Mouse (Mus musculus) brain, embryonic 14.5 days (tissue): Measurements from ENCODE around the gene Mob3b. TPM values are rescaled to one million over a fixed set of nuclear protein-coding genes. Genes with fewer than 3 reads are reported as not detected.
A peak's percentile ranks its signal among the peaks of the same experiment; 100 is the strongest.

ENCODE experiments used
- DNase-seq: peaks from one replicate; pipeline ENCODE4 v3.0.0-alpha.2; 2011; ENCODE audit warnings: low read depth
- CTCF ChIP-seq: fragments of 200-500 bp; IDR thresholded peaks from 2 replicates; pipeline ENCODE4 v1.5.1; 2012; ENCODE audit warnings: inconsistent platforms, mild to moderate bottlenecking, moderate library complexity, borderline replicate concordance; ENCODE audit not compliant: insufficient read depth, insufficient read length; ENCODE audit errors: extremely low read depth
- POLR2A ChIP-seq: fragments of 200-500 bp; IDR thresholded peaks from 2 replicates; pipeline ENCODE4 v1.6.1; 2012; ENCODE audit warnings: mild to moderate bottlenecking, inconsistent platforms, borderline replicate concordance; ENCODE audit not compliant: poor library complexity, insufficient read depth, insufficient read length, severe bottlenecking; ENCODE audit errors: extremely low read depth
- polyA plus RNA-seq: library from polyadenylated mRNA; depleted of rRNA; stranded (reverse); fragments of >200 nt; gene quantifications from 2 replicates; pipeline ENCODE4 v1.2.3, GENCODE M21; 2012

Gene Mob3b
- polyA plus RNA-seq, 1 experiment: 2.9 TPM

GRCm38 (mm10) chr4:35118851-35119250 is 38.4 kb downstream of the Mob3b start:
- no peak for DNase-seq

GRCm38 (mm10) chr4:35117144-35117543 is 40.1 kb downstream of the Mob3b start:
- DNase-seq: no peak
- TF ChIP-seq CTCF: no peak
- TF ChIP-seq POLR2A: no peak

More at GRCm38 (mm10) chr4:35118851-35119250, 38.4 kb downstream of the Mob3b start:
- TF ChIP-seq POLR2A: no peak
- no peak for TF ChIP-seq CTCF

- no peak for TF ChIP-seq CTCF
- no peak for TF ChIP-seq POLR2A
- DNase-seq: peak; percentile 79
Measured at GRCm38 (mm10) chr4:35115933-35116332, 41.4 kb downstream of the Mob3b start.

- TF ChIP-seq CTCF: no peak
- TF ChIP-seq POLR2A: no peak
- no peak for DNase-seq
Measured at GRCm38 (mm10) chr4:35114950-35115349, 42.3 kb downstream of the Mob3b start.

- no peak for DNase-seq
- no peak for TF ChIP-seq POLR2A
- TF ChIP-seq CTCF: no peak
Measured at GRCm38 (mm10) chr4:35113516-35114248, 43.6 kb downstream of the Mob3b start.

GRCm38 (mm10) chr4:35112452-35112851 is 44.8 kb downstream of the Mob3b start:
- DNase-seq: no peak
- TF ChIP-seq POLR2A (no peak), CTCF (no peak)

GRCm38 (mm10) chr4:35105115-35105773 is 52.0 kb downstream of the Mob3b start:
- no peak for DNase-seq
- TF ChIP-seq POLR2A: no peak
- no peak for TF ChIP-seq CTCF

- DNase-seq: no peak
- TF ChIP-seq POLR2A (no peak), CTCF (no peak)
Measured at GRCm38 (mm10) chr4:35101201-35101600, 56.1 kb downstream of the Mob3b start.

GRCm38 (mm10) chr4:35099865-35100780 is 57.2 kb downstream of the Mob3b start:
- DNase-seq: peak; percentile 93

GRCm38 (mm10) chr4:35099210-35099864 is 57.9 kb downstream of the Mob3b start:
- DNase-seq: peak; percentile 51
- no peak for TF ChIP-seq POLR2A
- TF ChIP-seq CTCF: no peak

More at GRCm38 (mm10) chr4:35099865-35100780, 57.2 kb downstream of the Mob3b start:
- no peak for TF ChIP-seq CTCF

- TF ChIP-seq POLR2A: no peak
- TF ChIP-seq CTCF: no peak
- DNase-seq: no peak
Measured at GRCm38 (mm10) chr4:35098552-35098951, 58.7 kb downstream of the Mob3b start.
